Mouse (Mus musculus) olfactory bulb, adult 2 months (tissue): ENCODE measurements around the gene Wnk2.

Source experiments
- CTCF ChIP-seq: fragments of 200-500 bp; IDR thresholded peaks from 2 replicates; pipeline ENCODE4 v1.5.1; 2012; ENCODE audit warnings: low read depth, mild to moderate bottlenecking, low read length, moderate library complexity; ENCODE audit not compliant: insufficient read depth
- POLR2A ChIP-seq: fragments of 200-500 bp; IDR thresholded peaks from 2 replicates; pipeline ENCODE4 v1.6.1; 2012; ENCODE audit warnings: mild to moderate bottlenecking, low read depth, low read length, moderate library complexity; ENCODE audit not compliant: insufficient read depth

DNA sequence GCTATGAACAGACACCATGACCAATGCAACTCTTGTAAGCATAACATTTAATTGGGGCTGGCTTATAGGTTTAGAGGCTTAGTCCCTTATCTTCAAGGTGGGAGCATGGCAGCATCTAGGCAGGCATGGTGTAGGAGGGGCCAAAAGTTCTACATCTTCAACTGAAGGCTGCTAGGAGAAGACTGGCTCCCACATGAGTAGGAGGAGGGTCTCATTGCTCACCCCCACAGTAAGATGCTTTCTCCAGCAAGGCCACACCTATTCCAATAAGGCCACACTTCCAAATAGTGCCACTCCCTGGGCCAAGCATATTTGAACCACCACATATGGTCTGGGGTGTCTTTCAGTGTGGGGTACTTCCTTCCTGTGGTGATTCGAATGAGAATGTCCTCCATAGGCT is 130.4 kb downstream of the Wnk2 start:
- no peak for TF ChIP-seq CTCF
- no peak for TF ChIP-seq POLR2A
